Mouse (Mus musculus): Measurements from ENCODE around the gene Arid5b.

- TF ChIP-seq CTCF (IDR thresholded peaks at IDR 0.05; ENCODE audit: low read depth), result no peak
- no peak for TF ChIP-seq EP300 (IDR thresholded peaks at IDR 0.05; ENCODE audit: low read depth)
These were observed 170.8 kb downstream of the Arid5b start for GRCm38 (mm10) chr10:68107716-68108115.

Measured in liver, embryonic 14.5 days (tissue).